Mouse (Mus musculus) retina, postnatal 7 days (tissue): Measurements from ENCODE around the gene 1700088E04Rik.

Experiments
- DNase-seq: peaks from one replicate; pipeline ENCODE4 v3.0.0-alpha.2; 2012; ENCODE audit warnings: low read depth, low spot score

The 1700088E04Rik gene

DNA sequence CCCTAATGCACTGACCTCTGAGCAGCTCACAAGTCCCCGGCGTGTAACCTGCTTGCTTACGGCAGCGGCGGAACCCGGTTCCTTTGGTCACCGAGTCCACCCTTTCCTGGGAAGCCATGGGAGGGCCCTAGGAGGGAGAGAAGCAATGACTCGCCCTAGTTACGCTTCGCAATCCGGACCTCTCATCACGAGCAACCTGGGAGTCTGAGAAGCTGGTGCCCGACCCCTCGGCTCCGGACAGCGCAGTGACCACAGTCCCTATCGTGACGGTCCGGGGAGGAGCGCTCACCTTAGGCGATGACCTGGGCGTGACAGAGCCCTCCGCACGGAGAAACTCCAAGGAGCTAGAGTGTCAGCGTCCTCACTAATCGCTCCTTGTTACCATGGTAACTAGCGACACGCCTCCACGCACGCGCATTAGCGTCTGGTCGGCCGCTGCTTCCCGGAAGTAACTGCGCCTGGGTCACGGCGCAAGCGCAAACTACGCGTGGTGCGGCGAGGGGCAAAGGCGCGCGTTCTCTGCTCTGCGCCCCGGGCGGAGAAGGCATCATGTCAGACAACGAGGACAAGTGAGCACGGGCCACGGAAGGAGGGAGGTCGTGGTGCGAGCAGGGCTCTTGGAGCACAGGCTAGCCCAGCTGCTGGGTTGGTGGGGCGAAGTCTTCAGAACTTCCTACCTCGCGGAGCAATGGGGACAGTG lies at the start of gene 1700088E04Rik, which contains the start of gene Polr2f:
1700088E04Rik (minus strand) TSS at position 388 of the 700 bp plus-strand sequence.
Polr2f (plus strand) TSS at position 144 of the 700 bp plus-strand sequence.
- DNase-seq, result peak; percentile 98

DNA sequence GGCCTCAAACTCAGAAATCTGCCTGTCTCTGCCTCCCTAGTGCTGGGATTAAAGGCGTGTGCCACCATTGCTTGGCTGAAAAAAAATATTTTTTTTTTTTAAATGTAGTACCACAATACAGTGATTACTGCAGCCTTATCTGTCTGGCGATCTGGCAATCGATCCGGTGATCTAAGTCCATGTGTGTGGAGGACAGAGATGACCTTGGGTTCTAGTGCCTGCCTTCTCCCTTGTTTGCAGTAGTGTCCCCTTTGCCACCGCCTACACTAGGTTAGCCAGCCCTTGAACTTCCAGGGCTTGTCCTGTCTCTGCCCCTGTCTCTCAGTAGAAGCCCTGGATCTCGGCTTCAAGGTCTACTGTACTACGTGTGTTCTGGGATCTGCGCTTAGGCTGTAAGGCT lies 46.8 kb upstream of the 1700088E04Rik start:
- DNase-seq, result no peak

DNA sequence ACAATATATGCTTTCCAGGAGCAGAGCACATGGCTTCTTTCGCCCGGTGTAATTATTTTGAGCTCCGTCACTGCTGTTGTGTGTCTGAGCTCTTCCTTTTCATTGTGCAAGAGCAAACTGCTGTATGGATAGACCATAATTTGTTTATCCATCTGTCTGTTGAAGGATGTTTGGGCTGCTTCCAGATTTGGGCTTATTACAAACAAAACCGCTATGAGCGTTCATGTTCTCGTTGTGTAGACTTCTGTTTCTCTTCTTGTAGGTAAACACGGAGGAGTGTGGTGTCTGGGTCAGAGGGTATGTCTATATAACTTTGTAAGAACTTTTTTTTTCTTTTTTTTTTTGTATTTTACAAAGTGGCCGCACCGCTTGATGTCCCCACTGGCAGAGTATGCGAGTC lies 44.2 kb upstream of the 1700088E04Rik start:
- no peak for DNase-seq

DNA sequence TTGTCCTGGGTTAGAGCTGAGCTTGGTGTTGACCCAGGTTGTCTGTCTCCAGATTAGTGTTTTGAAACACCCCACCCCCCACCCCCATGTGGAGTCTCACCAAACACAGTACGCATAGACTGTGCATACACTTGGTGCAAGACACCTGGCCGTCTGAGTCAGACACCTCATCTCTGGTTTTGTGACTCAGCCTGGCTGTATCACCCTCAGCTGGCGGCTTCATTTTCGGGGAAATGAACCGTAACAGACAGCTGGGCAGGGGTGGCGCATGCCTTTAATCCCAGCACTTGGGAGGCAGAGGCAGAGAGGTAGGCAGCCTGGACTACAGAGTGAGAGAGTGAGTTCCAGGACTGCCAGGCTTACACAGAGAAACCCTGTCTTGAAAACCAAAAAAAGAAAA lies 35.9 kb upstream of the 1700088E04Rik start:
- no peak for DNase-seq

DNA sequence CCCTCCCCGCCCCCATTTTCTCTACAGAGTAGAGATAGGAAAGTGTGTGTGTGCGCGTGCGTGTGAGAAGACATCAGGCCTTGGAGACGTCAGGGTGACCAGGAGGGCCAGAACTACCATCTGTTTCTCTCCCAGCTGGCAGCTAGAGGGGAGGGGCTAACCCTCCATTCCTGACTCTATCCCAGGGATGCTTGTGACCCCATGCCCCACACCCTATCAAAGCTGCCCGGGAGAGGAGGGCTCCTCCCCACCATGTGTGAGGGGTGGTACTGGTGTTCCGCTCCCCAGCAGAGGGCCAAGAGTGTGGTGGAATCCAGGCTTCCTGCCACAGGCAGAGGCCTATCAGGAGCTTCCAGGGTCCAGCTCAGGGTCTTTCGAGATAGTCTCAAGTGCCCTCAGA lies 25.7 kb upstream of the 1700088E04Rik start:
- DNase-seq, result no peak

DNA sequence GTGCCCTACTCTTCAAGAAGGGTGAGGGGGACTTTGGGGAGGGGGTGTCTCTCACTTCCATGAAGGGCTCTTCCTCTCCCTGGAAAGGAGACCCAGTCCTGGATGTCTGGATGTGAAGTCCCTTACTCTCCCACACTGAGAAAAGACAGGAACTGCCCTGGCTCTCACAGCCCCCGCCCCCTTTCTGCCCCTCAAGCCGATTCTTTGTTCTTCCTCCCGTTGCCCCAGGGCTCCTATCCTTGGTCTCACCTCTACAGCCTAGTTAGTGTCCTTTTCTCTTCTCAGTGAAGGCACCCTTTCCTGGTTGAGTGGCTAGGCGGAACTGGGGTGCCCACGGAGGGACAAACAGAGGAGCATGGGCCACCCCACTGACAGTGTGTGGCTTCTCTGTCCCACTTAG lies 24.1 kb upstream of the 1700088E04Rik start, which contains the start of gene Sox10:
Sox10 (minus strand) TSS at position 101 of the 400 bp plus-strand sequence.
- no peak for DNase-seq

DNA sequence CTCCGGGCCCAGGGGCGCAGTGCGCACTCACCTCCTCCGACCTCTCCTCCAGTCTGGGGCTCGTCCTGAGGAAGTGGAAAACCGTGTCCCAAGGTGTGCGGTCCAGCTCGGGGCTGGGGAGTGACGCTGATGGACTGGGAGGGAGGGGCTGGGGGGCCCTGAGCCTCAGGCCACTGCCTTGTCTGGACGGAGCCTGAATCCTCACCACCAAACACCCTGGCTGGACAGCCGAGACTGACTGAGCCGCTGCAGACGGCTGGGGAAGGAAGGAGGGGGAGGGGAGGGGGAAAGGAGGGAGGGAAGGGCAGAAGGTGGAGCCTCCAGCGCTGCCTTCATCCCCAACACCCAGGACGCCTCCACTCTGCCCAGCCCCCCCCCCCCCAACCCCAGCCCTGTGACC lies 23.2 kb upstream of the 1700088E04Rik start:
- no peak for DNase-seq

DNA sequence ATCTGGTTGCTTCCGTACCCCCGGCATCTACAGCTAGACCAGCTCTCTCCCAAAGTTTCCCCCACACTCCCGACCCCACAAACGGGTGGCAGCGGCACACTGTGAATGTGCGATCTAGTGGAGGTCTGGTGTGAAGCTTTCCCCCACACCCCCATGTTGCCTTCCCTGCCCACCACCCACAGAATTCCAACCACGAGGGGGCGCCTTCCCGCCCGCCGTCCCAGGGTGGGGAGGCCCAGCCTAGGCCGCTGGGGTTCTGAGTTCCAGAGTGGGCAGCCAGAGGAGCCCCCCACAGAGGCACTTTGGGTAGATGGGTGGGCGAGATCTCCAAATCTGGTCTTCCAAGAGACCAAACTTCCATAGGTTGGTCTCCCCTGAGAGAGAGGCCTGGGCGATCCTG lies 21.8 kb upstream of the 1700088E04Rik start:
- DNase-seq, result no peak

DNA sequence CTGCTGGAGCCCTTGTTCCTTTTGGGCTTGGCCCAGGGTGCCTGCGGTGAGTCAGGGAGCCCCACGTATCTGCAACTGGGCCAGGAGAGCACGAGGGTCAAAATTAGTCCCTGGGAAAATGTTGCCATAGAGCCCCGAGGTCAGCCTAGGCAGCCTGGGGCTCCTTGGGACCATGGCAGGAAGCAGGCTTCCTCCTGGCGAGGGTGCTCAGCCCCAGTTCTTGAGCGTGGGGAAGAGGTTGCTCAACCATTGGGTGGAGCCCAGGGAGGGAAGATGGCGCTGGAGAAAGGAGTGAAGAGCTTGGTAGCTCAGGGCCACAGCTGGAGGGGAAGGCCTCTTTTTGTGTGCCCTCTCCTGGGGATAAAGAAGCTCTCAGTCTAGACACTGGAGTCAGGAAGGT lies 21.2 kb upstream of the 1700088E04Rik start:
- no peak for DNase-seq

DNA sequence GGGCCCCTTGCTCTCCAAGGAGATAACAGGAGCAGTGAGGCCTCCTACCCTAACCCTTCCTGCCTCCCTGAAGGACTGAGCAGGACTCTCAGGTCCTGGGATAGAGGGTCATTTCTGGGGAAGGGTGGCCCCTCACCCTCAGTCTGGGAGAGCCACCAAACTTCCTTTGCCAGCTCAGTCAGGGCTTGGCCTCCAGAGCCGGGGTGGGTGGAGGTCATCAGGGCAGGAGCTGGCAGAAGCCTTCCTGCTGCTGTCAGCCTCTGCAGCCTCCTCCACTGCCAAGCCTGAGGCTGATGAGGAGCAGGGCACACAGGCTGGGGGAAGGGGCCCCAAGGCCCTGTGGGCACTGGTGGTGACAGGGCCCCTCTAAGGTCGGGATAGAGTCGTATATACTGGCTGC lies 14.5 kb upstream of the 1700088E04Rik start:
- DNase-seq, result no peak

DNA sequence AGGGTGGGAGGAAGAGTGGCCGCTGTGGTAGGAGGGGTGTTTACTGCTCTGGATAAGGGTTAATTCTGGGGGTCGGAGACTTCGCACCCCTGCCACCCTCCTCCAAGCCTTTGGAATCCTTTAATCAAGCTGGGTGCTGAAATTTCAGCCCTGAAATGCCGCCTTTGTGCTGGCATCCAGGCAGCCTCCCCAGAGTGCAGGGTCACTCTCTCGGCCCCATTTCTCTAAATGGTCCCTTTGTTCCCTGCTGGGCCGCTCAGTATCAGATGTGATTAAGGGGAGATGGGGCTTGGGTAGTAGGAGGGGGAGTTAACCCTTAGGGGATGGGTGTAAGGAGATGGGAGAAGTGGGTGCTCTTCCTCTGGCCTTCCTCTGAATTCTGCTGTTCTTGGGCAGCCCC lies 11.7 kb upstream of the 1700088E04Rik start:
- DNase-seq, result no peak

DNA sequence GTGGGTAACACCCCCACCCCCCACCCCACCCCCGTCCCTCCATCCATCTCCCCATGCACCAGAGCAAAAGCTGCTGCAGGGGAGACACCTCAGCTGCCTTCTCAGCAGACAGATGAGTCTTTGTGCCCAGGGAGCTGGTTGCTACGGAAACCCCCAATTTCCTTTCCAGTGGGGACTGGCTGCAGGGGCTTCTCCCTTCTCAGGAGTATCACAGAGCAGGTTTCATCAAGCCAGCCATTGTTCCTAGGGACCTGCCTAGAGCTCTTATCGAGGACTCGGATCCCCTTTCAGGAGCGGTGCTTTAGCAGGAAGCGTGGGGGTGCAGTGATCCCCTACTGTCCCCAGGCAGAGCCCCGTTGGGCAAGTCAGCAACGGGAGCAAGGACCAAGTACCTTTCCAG lies 10.8 kb upstream of the 1700088E04Rik start:
- no peak for DNase-seq

DNA sequence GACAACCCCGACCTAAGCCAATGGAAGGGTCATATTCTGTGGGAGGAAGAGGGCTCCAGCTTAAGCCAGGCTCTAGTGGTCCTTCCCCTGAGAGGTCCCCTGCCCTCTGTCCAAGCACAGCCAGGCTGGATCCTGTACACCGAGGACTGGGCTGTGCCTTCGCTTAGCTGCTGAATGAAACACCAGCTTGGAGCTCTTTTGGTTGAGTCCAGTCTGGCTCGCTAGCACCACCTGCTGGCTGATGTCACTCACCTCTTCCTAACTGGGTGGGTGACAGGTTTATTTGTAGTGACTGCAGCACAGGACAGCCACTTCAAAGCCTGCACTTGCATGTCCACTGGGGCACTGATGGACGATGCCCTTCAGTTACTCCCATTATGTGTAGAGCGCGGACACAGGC lies 7.5 kb upstream of the 1700088E04Rik start:
- DNase-seq, result peak; percentile 83

DNA sequence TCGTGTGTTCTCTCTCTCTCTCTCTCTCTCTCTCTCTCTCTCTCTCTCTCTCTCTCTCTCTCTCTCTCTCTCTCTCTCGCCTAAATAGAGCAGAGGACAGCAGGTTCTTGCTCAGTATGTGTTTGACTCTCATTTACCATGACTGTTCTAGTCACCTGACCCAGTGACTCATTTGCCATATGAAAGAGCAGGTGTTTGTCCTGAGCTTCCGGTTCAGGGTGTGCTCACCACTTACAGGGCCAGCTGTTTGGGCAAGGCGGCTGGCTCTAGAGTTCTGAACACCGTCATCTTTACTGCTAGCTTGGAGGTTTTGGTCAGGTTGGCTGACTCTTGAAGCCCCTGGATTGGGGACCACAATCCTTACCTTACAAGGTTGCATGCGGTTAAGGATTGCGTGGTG lies 4.5 kb upstream of the 1700088E04Rik start:
- DNase-seq, result no peak

DNA sequence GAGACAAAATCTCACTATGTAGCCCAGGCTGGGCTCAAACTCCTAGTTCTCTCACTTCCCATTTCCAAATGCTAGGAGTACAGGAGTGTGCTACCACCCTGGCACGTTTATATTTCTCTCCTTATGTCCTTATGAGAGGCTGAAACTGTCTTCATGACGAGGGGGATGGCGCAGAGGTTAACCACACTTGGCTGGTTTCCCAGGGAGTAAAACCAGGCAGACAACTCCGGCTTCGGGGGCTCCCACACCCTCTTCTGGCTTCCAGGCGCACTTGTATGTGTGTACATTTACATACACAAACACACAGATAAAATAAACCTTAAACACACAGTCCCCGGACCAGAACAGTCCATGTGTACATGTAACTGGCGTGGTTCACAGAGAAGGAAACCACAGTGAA lies 3.0 kb upstream of the 1700088E04Rik start:
- no peak for DNase-seq

DNA sequence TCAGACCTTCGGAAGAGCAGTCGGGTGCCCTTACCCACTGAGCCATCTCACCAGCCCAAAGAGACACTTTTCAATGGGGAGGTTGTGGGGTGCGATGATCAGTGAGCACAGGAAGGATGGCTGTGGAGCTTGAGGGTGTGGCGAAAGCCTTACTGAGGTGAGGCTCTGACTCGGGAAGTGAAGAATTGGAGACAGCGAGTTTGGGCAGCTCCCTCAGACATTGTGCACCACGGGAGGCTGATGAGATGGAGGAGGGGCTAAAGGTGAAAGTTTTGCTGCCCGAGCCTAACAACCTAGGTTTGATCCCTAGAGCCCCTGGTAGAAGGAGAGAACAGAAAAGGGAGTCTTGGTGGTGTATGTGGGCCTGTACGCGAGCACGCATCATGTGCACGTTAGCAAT lies 2.3 kb upstream of the 1700088E04Rik start:
- DNase-seq, result no peak

DNA sequence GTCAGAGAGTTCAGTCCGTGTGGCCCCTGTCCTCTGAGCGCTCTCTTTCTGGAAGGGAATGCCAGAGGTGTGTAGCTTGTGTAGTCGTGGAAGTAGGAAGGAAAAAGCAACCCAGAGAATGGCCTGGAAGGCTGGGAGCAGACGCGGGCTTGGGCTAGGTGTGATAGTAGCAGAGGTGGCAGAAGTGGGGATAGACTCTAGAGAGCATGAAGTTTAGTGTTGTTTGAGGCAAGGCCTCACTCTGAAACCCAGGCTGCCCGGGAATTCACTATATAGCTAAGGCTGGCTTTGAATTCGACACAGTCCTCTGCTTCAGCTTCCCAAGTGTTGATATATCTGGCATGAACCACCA lies 489 bp upstream of the 1700088E04Rik start:
- DNase-seq, result no peak

DNA sequence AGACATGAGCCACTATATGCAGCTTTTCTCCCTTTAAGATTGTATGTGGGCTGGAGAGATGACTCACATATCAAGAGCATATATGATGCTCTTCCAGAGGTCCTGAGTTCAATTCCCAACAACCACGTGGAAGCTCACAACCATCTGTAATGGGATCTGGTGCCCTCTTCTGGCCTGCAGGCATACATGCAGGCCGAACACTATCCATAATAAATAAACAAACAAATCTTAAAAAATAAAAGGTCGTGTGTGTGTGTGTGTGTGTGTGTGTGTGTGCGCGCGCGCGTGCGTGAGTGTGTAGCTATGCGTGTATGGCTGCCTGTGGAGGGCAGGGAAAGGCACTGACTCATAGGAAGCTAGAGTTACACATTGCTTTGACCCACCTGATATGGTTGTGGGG lies 1.4 kb downstream of the 1700088E04Rik start:
- DNase-seq, result no peak

DNA sequence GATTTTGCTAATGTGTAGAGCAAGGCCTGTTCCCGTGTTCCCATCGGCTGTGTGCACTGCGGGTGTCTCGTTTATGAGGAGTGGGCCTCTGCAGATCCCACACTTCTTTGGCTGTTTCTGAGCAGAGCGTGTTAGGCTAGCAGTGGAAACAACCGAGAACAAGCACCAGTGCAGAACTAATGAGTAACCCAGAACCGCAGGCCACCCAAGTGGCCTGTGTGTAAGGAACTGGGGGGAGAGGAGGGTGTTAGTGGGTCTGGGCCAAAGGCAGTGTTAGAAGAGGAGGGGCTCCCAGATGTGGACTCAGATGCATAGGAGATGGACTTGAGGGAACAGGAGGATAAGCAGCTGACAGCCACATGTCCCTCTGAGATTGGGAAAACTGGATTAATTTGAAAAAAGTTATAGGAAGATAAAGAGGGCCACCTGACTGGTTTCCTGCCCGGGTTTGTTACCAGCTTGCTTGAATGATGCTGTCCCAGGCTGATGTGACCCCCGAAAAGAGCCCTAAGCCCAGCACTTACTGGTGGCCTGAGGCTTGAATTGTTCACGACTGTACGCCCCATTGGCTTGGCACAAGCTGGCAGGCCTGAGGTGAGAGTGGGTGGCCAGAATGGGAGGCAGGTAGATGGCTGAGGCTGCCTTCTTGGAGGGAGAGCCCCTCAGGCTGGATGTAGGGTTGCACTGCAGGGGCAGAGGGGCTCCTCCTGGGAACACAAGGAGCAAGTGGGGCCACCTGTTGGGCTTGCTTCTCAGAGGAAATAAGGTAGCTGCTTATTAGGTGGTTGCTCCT lies 5.1 kb downstream of the 1700088E04Rik start:
- DNase-seq, result no peak

DNA sequence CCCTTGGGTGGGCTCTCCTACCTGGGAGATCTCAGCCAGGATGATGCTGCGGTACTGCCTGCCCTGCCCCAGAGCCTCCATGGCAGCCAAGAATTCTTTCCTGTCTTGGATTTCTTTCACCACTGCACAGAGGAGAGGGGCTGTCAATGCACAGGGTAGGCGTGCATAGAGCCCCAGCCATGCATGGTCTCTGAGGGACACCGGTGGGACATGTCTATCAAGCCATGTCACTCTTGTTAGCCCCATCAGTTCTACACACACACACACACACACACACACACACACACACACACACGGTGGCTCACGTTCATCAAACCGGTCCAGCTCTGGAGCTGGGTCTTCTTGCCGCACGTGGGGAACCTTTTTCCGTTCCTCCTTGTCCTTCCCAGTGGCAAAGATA lies 5.7 kb downstream of the 1700088E04Rik start:
- DNase-seq, result no peak

DNA sequence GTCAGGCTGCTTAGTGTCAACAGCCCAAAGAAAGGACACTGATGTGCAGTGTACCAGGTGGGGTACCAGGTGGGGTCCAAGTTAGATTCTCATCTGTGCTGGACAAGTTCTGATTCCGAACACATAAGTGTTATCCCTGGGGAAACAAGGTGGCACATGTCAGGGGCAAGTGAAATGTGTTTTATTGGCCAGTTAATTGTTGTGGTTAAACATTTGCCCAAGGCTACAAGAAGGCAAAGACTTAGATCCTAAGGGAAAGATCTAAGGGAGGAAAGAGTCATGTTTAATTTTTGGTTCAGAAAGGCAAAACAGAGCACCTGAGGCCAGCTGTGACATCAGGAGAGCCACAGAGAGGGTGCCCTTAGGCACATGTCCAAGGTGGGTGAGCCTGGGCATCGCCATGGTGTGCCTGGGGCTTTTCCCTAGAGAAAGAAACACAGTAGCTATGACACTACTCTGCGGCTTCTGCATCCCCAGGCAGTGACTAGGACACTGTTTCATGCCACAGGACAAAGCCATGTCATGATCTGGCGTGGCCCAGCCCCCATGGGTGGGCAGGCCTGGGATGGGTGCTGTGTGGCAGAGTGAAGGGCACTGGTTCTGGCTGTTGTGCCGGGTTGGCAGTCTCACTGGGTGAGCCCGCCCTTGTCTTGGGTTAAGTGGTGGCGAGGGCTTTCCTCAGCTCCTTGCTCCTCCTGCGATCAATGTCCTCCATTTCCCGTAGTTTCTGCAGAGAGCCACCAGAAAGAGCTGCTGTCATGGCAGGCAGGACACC lies 6.4 kb downstream of the 1700088E04Rik start:
- DNase-seq, result no peak

DNA sequence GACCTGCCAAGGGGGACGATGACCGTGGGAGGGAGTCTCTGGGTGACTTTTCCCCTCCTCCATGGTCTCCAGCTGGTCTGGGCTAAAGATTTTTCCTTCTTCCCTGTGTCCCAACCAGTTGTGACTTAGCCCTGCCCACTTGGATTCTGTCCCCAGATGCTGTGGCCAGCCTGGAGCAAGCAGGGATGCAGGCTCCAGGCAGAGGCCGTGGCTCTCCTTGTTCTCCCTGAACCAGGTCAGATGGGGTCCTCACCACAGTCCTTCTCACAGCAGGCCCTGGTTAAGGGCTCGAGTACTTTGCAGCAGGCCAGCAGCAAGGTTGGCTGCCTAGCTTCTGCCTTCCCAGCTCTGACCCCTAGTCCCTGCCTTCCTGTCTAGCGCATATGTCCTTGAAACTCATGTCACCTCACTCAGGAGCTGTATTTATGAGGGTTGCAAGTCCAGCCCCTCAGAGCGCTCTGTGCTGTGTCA lies 7.8 kb downstream of the 1700088E04Rik start:
- no peak for DNase-seq
